Mouse (Mus musculus) midbrain, embryonic 15.5 days (tissue): Measurements from ENCODE around the gene Tbx21. TPM values are rescaled to one million over a fixed set of nuclear protein-coding genes. Genes with fewer than 3 reads are reported as not detected.

Source experiments
- ATAC-seq: fragments of 200-750 bp; cut with Nextera tagmentation; replicated peaks from 2 replicates; pipeline ENCODE4 v1.8.0; 2017; ENCODE audit warnings: moderate TSS enrichment
- H3K27ac ChIP-seq: fragments of 300-500 bp; sonication (generic); 2 replicates; pipeline ENCODE4 v1.5.1; 2015; ENCODE audit warnings: mild to moderate bottlenecking, inconsistent platforms
- H3K27me3 ChIP-seq: fragments of 300-500 bp; sonication (generic); replicated peaks from 2 replicates; pipeline ENCODE4 v1.6.1; 2015; ENCODE audit warnings: inconsistent platforms
- H3K36me3 ChIP-seq: fragments of 300-500 bp; sonication (generic); replicated peaks from 2 replicates; pipeline ENCODE4 v1.6.1; 2015; ENCODE audit warnings: inconsistent platforms
- H3K4me1 ChIP-seq: fragments of 300-500 bp; sonication (generic); 2 replicates; pipeline ENCODE4 v1.6.1; 2015; ENCODE audit warnings: inconsistent platforms
- H3K4me2 ChIP-seq: fragments of 300-500 bp; sonication (generic); 2 replicates; pipeline ENCODE4 v1.6.1; 2015; ENCODE audit warnings: inconsistent platforms, mild to moderate bottlenecking, moderate library complexity
- H3K4me3 ChIP-seq: fragments of 300-500 bp; sonication (generic); 2 replicates; pipeline ENCODE4 v1.5.1; 2015; ENCODE audit warnings: mild to moderate bottlenecking, inconsistent platforms
- H3K9ac ChIP-seq: fragments of 300-500 bp; sonication (generic); 2 replicates; pipeline ENCODE4 v1.6.1; 2015; ENCODE audit warnings: mild to moderate bottlenecking, inconsistent platforms
- H3K9me3 ChIP-seq: fragments of 300-500 bp; sonication (generic); 2 replicates; pipeline ENCODE4 v1.6.1; 2016; ENCODE audit warnings: inconsistent platforms
- WGBS: fragments of 180-500 bp; shearing (Covaris S2); methylation state at CpG from one replicate; pipeline ENCODE4 v1.1.7; 2015; ENCODE audit warnings: mixed read lengths; 5-methylcytosine and 5-hydroxymethylcytosine counted together
- polyA plus RNA-seq: library from polyadenylated mRNA; unstranded; fragments of >200 nt; fragmentation: Nextera tagmentation; extraction: Ambion mirVana; gene quantifications from 2 replicates; pipeline ENCODE4 v1.2.1, GENCODE M21; 2015

The Tbx21 gene
- polyA plus RNA-seq, 1 experiment from 2014 or later: 0.19 TPM

GRCm38 (mm10) chr11:97071129-97071528, 44.0 kb downstream of the Tbx21 start:
- Histone ChIP-seq H3K9me3 (no peaks in the 10 kb centered on the region), H3K9ac (no peak overlapping the region), H3K27ac (no peak overlapping the region), H3K4me1 (no peaks in the 10 kb centered on the region), H3K4me2 (no peak overlapping the region), H3K36me3 (peaks cover 7% of the 10 kb centered on the region; the same call in 1 of the 2 replicates), H3K27me3 (no peaks in the 10 kb centered on the region), H3K4me3 (no peak overlapping the region)
- WGBS: 83% methylated on average over 1 of the region's 1 CpGs
- ATAC-seq: no peak

DNA sequence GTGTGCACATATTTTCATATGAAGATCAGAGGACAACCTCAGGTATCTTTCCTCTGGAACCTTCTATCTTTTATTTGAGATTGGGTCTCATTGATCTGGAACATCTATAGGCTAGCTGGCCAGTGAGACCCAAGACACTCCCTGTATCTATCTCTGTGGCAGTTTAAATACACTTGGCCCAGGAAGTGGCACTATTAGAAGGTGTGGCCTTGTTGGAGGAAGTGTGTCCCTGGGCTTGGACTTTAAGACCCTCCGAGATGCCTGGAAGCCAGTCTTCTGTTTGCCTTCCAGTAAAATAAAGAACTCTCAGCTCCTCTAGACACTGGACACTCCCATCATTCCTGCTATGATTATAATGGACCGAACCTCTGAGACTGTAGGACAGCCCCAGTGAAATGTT, 45.4 kb downstream of the Tbx21 start:
- 88% methylated on average over 2 of the region's 2 CpGs for WGBS
- no peaks in the 10 kb centered on the region for H3K27me3 ChIP-seq
- ATAC-seq: no peak

DNA sequence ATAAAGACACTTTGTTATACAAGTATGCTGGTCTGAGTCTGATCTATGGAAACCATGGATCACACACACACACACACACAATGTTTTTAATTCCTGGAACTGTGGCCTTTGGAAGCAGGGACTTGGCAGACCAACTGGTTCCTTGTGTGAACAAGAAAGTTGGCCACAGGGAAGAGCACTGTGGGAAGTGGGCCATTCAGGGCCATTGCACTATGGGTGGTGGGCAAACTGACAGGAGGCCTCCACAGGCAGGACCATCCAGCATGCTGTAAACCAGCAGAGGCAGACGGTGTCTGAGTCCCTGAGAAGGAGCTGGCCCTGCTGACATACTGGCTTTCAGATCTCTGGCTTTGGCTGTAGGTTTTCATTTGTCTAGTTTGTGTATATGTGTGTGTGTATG, 45.8 kb downstream of the Tbx21 start:
- ATAC-seq: no peak
- Histone ChIP-seq H3K4me2 (no peak overlapping the region), H3K9me3 (no peaks in the 10 kb centered on the region), H3K27me3 (no peaks in the 10 kb centered on the region), H3K27ac (no peak overlapping the region), H3K36me3 (peaks cover 9% of the 10 kb centered on the region; the same call in 1 of the 2 replicates), H3K9ac (no peak overlapping the region), H3K4me1 (no peaks in the 10 kb centered on the region), H3K4me3 (no peak overlapping the region)
- 38% methylated on average over 1 of the region's 1 CpGs for WGBS

More for the DNA sequence above, 45.4 kb downstream of the Tbx21 start:
- H3K36me3 ChIP-seq: peaks cover 9% of the 10 kb centered on the region; the same call in 1 of the 2 replicates
- no peaks in the 10 kb centered on the region for H3K4me1 ChIP-seq
- H3K4me3 ChIP-seq: no peak overlapping the region
- H3K27ac ChIP-seq: no peak overlapping the region
- no peak overlapping the region for H3K4me2 ChIP-seq
- no peak overlapping the region for H3K9ac ChIP-seq
- H3K9me3 ChIP-seq: no peaks in the 10 kb centered on the region

GRCm38 (mm10) chr11:97066656-97067360, 48.3 kb downstream of the Tbx21 start:
- WGBS: 47% methylated on average over 22 of the region's 22 CpGs
- H3K27ac ChIP-seq: no peak overlapping the region
- no peak; the same call in 1 of the 2 replicates for ATAC-seq

DNA sequence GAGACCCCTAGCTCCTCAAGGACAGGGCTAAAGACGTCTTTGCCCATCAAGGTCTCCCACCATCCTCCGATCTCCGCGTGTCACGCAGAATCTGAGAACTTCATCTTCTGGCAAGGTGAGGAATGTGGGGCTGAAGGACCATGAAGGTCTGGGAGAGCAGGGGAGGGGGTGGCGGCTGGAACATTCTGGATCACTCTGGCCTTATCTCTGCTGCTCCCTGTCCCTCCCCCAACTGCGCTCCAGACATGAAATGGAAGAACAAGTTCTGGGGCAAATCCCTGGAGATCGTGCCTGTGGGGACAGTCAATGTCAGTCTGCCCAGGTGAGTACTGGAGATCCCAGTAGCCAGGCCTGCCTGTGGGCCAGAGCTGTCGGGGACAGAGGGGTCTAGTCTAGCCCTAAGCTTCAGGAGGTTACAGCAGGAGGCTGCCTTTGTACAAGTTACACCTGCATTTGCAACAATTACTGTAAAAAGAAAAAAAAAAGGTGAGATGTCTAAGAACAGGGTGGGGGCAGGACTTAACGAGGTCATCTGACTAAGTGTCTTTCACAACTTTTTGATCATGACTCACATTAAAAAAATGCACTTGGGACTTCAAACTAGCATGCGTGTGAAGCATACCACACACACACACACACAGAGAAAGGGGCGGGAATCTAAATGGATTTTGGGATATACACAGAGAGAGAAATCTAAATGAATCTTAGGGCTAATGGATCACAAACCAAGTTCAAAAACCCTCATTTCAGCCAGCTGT, 49.4 kb downstream of the Tbx21 start:
- no peak overlapping the region for H3K9ac ChIP-seq
- ATAC-seq: no peak
- no peaks in the 10 kb centered on the region for H3K9me3 ChIP-seq
- no peak overlapping the region for H3K27ac ChIP-seq
- WGBS: 89% methylated on average over 12 of the region's 12 CpGs
- H3K36me3 ChIP-seq: peaks cover 9% of the 10 kb centered on the region; the same call in 1 of the 2 replicates
- no peak overlapping the region for H3K4me2 ChIP-seq
- H3K4me3 ChIP-seq: no peak overlapping the region
- no peaks in the 10 kb centered on the region for H3K4me1 ChIP-seq
- no peaks in the 10 kb centered on the region for H3K27me3 ChIP-seq

More at GRCm38 (mm10) chr11:97066656-97067360, 48.3 kb downstream of the Tbx21 start:
- no peaks in the 10 kb centered on the region for H3K27me3 ChIP-seq
- H3K4me3 ChIP-seq: no peak overlapping the region
- no peaks in the 10 kb centered on the region for H3K4me1 ChIP-seq
- no peak overlapping the region for H3K9ac ChIP-seq
- H3K36me3 ChIP-seq: peaks cover 9% of the 10 kb centered on the region; the same call in 1 of the 2 replicates
- no peak overlapping the region for H3K4me2 ChIP-seq
- H3K9me3 ChIP-seq: no peaks in the 10 kb centered on the region

- Histone ChIP-seq H3K9me3 (no peaks in the 10 kb centered on the region), H3K4me3 (no peak overlapping the region), H3K27me3 (no peaks in the 10 kb centered on the region), H3K27ac (peak overlapping the region; percentile 65; the same call in 1 of the 2 replicates), H3K4me2 (no peak overlapping the region), H3K36me3 (peaks cover 12% of the 10 kb centered on the region; the same call in 1 of the 2 replicates), H3K9ac (no peak overlapping the region), H3K4me1 (no peaks in the 10 kb centered on the region)
- 86% methylated on average over 3 of the region's 3 CpGs for WGBS
- ATAC-seq: no peak
Measured at GRCm38 (mm10) chr11:97063921-97064295, 51.2 kb downstream of the Tbx21 start.

- Histone ChIP-seq H3K9ac (no peak overlapping the region), H3K27me3 (no peaks in the 10 kb centered on the region), H3K9me3 (no peaks in the 10 kb centered on the region), H3K4me1 (no peaks in the 10 kb centered on the region), H3K36me3 (peaks cover 10% of the 10 kb centered on the region; the same call in 1 of the 2 replicates), H3K4me2 (no peak overlapping the region), H3K4me3 (no peak overlapping the region), H3K27ac (peak overlapping the region; percentile 65)
- 20% methylated on average over 9 of the region's 9 CpGs for WGBS
- no peak for ATAC-seq
Measured at GRCm38 (mm10) chr11:97063274-97063920, 51.7 kb downstream of the Tbx21 start.

GRCm38 (mm10) chr11:97052219-97052646, 62.9 kb downstream of the Tbx21 start:
- H3K4me2 ChIP-seq: no peak overlapping the region
- H3K9me3 ChIP-seq: no peaks in the 10 kb centered on the region
- 34% methylated on average over 11 of the region's 11 CpGs for WGBS

GRCm38 (mm10) chr11:97050944-97051586, 64.1 kb downstream of the Tbx21 start:
- Histone ChIP-seq H3K9me3 (no peaks in the 10 kb centered on the region), H3K27me3 (no peaks in the 10 kb centered on the region), H3K4me2 (peak overlapping the region; percentile 96), H3K27ac (peak overlapping the region; percentile 67), H3K4me3 (peak overlapping the region; percentile 61), H3K4me1 (peaks cover 27% of the 10 kb centered on the region), H3K36me3 (peaks cover 25% of the 10 kb centered on the region; the same call in 1 of the 2 replicates), H3K9ac (peak overlapping the region; percentile 79)
- ATAC-seq: peak; percentile 59
- 18% methylated on average over 13 of the region's 13 CpGs for WGBS

More at GRCm38 (mm10) chr11:97052219-97052646, 62.9 kb downstream of the Tbx21 start:
- Histone ChIP-seq H3K9ac (no peak overlapping the region), H3K36me3 (peaks cover 30% of the 10 kb centered on the region; the same call in 1 of the 2 replicates), H3K27me3 (no peaks in the 10 kb centered on the region), H3K4me3 (no peak overlapping the region), H3K4me1 (peaks cover 27% of the 10 kb centered on the region), H3K27ac (no peak overlapping the region)
- ATAC-seq: no peak

GRCm38 (mm10) chr11:97050216-97050943, 64.8 kb downstream of the Tbx21 start, which contains the start of gene Osbpl7:
Gene Osbpl7, plus strand, starts transcription at chr11:97050628.
- H3K9me3 ChIP-seq: no peaks in the 10 kb centered on the region
- H3K36me3 ChIP-seq: peaks cover 19% of the 10 kb centered on the region; the same call in 1 of the 2 replicates
- H3K4me2 ChIP-seq: peak within 1 kb of the TSS; percentile 96
- peak; percentile 86 for ATAC-seq
- H3K27ac ChIP-seq: peak within 1 kb of the TSS; percentile 67
- H3K4me3 ChIP-seq: peak within 1 kb of the TSS; percentile 61
- H3K4me1 ChIP-seq: peaks cover 27% of the 10 kb centered on the region
- H3K9ac ChIP-seq: peak within 1 kb of the TSS; percentile 79
- no peaks in the 10 kb centered on the region for H3K27me3 ChIP-seq
- 6% methylated on average over 18 of the region's 18 CpGs for WGBS

DNA sequence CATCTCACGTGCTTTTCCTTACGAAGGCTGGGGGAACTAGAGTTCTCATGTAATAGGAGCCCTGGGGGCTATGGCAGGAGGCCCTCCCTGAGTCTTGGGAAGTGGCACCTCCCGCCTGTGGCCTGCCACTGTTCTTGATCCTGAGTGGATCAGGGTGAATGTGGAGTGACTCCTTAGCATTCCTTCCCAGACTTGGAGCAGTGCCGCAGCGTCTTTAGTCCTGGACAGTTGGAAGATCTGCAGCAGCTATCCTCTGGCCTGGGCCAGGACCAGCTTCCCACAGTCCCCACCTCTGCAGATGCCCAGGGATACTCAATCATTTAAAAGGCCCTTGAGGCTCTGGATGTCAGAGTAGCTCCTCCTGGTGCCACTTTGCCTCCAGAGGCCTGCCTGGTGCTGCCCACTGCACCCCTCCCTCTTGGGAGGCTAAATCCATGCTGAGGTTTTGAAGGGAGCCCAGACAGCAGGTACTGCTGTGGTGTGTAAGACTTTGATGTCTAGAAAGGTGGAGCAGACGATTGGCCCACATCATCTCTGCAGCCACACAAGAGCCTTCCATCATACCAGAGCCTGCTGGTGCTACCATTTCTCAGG, 65.5 kb downstream of the Tbx21 start:
- WGBS: 77% methylated on average over 6 of the region's 6 CpGs
- Histone ChIP-seq H3K27me3 (no peaks in the 10 kb centered on the region), H3K27ac (no peak overlapping the region), H3K36me3 (peaks cover 11% of the 10 kb centered on the region; the same call in 1 of the 2 replicates), H3K9ac (no peak overlapping the region), H3K4me1 (peaks cover 27% of the 10 kb centered on the region), H3K4me2 (no peak overlapping the region), H3K4me3 (no peak overlapping the region), H3K9me3 (no peaks in the 10 kb centered on the region)
- ATAC-seq: no peak
